Mouse (Mus musculus): ENCODE results near the gene Col1a1.

Col1a1 gene

GRCm38 (mm10) chr11:94998041-94998531, 62.1 kb downstream of the Col1a1 start:
- peak; percentile 98 for DNase-seq

- DNase-seq: peak; percentile 43
Observed at GRCm38 (mm10) chr11:95000128-95000527, 64.1 kb downstream of the Col1a1 start.

GRCm38 (mm10) chr11:95000548-95000947, 64.5 kb downstream of the Col1a1 start:
- peak; percentile 85 for DNase-seq

- peak; percentile 79 for DNase-seq
Observed at GRCm38 (mm10) chr11:95001058-95001457, 65.0 kb downstream of the Col1a1 start.

- peak; percentile 25 for DNase-seq
Observed at GRCm38 (mm10) chr11:95001584-95002347, 65.7 kb downstream of the Col1a1 start.

Measured in thymus, postnatal 14 days (tissue).